Mouse (Mus musculus): ENCODE data around the gene Doc2b. TPM values are rescaled to one million over a fixed set of nuclear protein-coding genes. Genes with fewer than 3 reads are reported as not detected.

Gene Doc2b
- polyA plus RNA-seq, 1 experiment from 2014 or later: 0.50 TPM

DNA sequence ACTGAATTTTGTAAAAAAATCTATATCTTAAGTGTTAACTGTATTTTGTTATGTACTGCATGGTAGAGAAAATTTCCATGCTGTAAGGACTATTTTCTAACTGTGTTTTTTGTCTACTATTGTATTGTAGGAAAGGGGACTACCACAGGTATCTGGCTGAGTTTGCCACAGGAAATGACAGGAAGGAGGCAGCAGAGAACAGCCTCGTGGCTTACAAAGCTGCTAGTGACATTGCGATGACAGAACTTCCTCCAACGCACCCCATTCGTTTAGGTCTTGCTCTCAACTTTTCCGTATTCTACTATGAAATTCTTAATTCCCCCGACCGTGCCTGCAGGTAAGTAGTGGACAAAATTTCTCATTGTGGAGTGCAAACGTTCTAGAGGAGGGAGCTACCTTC is 39.2 kb downstream of the Doc2b start:
- no peak overlapping the region for H3K27ac ChIP-seq (replicated peaks)
- WGBS: 91% methylated on average over 8 of the region's 8 CpGs
- H3K9ac ChIP-seq (replicated peaks): no peak overlapping the region
- peaks cover 55% of the 10 kb centered on the region for H3K36me3 ChIP-seq
- H3K9me3 ChIP-seq: no peaks in the 10 kb centered on the region
- no peak overlapping the region for H3K4me2 ChIP-seq (replicated peaks)
- no peak for ATAC-seq (ENCODE audit: low FRiP score, low read depth)
- no peak overlapping the region for H3K4me3 ChIP-seq
- H3K4me1 ChIP-seq: no peaks in the 10 kb centered on the region
- no peaks in the 10 kb centered on the region for H3K27me3 ChIP-seq

DNA sequence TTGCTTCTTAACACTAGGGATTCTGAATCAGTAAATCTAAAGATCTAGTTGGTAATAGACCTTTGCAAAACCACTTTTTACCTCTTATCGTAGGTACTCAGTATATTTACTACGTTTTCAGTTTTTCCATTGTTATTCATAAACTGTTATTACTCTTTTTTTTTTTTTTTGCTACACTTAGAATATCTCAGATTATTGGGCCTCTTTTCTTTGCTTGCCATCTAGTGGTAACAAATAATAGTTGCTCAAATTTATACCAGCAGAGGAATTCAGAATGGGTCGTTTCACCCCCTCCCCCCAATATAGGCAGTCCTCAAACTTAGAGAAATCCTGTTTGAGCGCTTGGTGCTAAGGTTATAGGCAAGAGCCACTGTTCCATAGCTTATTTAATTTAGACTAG is 44.8 kb downstream of the Doc2b start:
- H3K4me1 ChIP-seq: peaks cover 23% of the 10 kb centered on the region
- H3K9ac ChIP-seq (replicated peaks): no peak overlapping the region
- H3K4me3 ChIP-seq: no peak overlapping the region
- H3K9me3 ChIP-seq: no peaks in the 10 kb centered on the region
- 85% methylated on average over 4 of the region's 4 CpGs for WGBS
- ATAC-seq (ENCODE audit: low FRiP score, low read depth): no peak
- no peak overlapping the region for H3K27ac ChIP-seq (replicated peaks)
- peaks cover 6% of the 10 kb centered on the region for H3K36me3 ChIP-seq
- H3K27me3 ChIP-seq: no peaks in the 10 kb centered on the region
- H3K4me2 ChIP-seq (replicated peaks): no peak overlapping the region

- H3K27me3 ChIP-seq: no peaks in the 10 kb centered on the region
- 77% methylated on average over 1 of the region's 1 CpGs for WGBS
- no peak overlapping the region for H3K27ac ChIP-seq (replicated peaks)
- peaks cover 2% of the 10 kb centered on the region; the same call in 1 of the 2 replicates for H3K36me3 ChIP-seq
- no peaks in the 10 kb centered on the region for H3K9me3 ChIP-seq
- no peak overlapping the region for H3K9ac ChIP-seq (replicated peaks)
- no peak overlapping the region for H3K4me2 ChIP-seq (replicated peaks)
- H3K4me1 ChIP-seq: peaks cover 23% of the 10 kb centered on the region
- no peak for ATAC-seq (ENCODE audit: low FRiP score, low read depth)
- no peak overlapping the region for H3K4me3 ChIP-seq
These were observed 45.3 kb downstream of the Doc2b start for GRCm38 (mm10) chr11:75750537-75750936.

GRCm38 (mm10) chr11:75744761-75745160 is 51.1 kb downstream of the Doc2b start:
- Histone ChIP-seq H3K27ac (replicated peaks) (no peak overlapping the region), H3K4me2 (replicated peaks) (no peak overlapping the region), H3K4me1 (peaks cover 15% of the 10 kb centered on the region), H3K36me3 (peaks cover 12% of the 10 kb centered on the region; the same call in 1 of the 2 replicates), H3K9me3 (no peaks in the 10 kb centered on the region), H3K27me3 (no peaks in the 10 kb centered on the region), H3K4me3 (no peak overlapping the region), H3K9ac (replicated peaks) (no peak overlapping the region)
- no peak for ATAC-seq (ENCODE audit: low FRiP score, low read depth)
- 89% methylated on average over 3 of the region's 3 CpGs for WGBS

DNA sequence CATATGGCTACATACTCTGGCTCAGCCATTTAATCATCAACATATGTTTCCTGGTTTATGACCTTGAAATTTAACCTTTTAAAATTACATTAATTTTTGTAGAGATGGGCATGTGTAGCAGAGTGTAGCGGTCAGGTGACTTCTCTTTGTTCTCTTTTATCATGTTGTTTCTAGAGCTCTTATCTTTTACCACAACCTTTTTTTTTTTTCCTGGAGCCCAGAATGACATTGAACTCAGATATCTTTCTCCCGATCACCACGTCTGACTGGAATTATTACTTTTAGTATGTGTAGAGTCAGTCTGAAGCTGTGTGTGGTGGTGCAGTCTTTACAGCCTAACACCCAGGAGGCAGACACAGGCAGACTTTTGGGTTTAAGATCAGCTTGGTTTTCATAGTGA is 54.2 kb downstream of the Doc2b start:
- no peaks in the 10 kb centered on the region for H3K27me3 ChIP-seq
- no peak overlapping the region for H3K27ac ChIP-seq (replicated peaks)
- H3K4me3 ChIP-seq: no peak overlapping the region
- no peak for ATAC-seq (ENCODE audit: low FRiP score, low read depth)
- peaks cover 29% of the 10 kb centered on the region for H3K36me3 ChIP-seq
- no peak overlapping the region for H3K4me2 ChIP-seq (replicated peaks)
- peaks cover 10% of the 10 kb centered on the region for H3K4me1 ChIP-seq
- WGBS: 92% methylated on average over 3 of the region's 3 CpGs
- H3K9ac ChIP-seq (replicated peaks): no peak overlapping the region
- no peaks in the 10 kb centered on the region for H3K9me3 ChIP-seq

GRCm38 (mm10) chr11:75740204-75740603 is 55.6 kb downstream of the Doc2b start:
- no peak for ATAC-seq (ENCODE audit: low FRiP score, low read depth)
- peaks cover 21% of the 10 kb centered on the region for H3K4me1 ChIP-seq
- H3K4me3 ChIP-seq: no peak overlapping the region
- H3K9ac ChIP-seq (replicated peaks): no peak overlapping the region
- no peak overlapping the region for H3K4me2 ChIP-seq (replicated peaks)
- H3K36me3 ChIP-seq: peaks cover 29% of the 10 kb centered on the region
- no peaks in the 10 kb centered on the region for H3K9me3 ChIP-seq
- H3K27me3 ChIP-seq: no peaks in the 10 kb centered on the region
- no peak overlapping the region for H3K27ac ChIP-seq (replicated peaks)
- WGBS: 91% methylated on average over 3 of the region's 3 CpGs

DNA sequence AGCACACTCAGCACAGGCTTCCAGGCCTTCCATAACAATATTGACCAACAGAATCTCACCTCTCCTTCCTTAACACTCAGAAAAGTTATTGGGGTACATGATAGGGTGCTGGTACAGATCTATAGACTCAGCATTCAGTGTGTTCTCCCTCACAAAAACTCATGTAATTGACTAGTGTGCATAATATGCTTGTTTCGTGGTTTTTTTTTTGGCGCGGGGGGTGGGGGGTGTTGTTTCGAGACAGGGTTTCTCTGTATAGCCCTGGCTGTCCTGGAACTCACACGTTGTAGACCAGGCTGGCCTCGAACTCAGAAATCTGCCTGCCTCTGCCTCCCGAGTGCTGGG is 57.4 kb downstream of the Doc2b start:
- H3K4me3 ChIP-seq: no peak overlapping the region
- no peak for ATAC-seq (ENCODE audit: low FRiP score, low read depth)
- H3K27ac ChIP-seq (replicated peaks): no peak overlapping the region
- H3K4me2 ChIP-seq (replicated peaks): no peak overlapping the region
- H3K36me3 ChIP-seq: peaks cover 29% of the 10 kb centered on the region
- no peaks in the 10 kb centered on the region for H3K9me3 ChIP-seq
- H3K9ac ChIP-seq (replicated peaks): no peak overlapping the region
- WGBS: 98% methylated on average over 7 of the region's 7 CpGs
- H3K27me3 ChIP-seq: no peaks in the 10 kb centered on the region
- peaks cover 30% of the 10 kb centered on the region for H3K4me1 ChIP-seq

GRCm38 (mm10) chr11:75737806-75738476 is 57.9 kb downstream of the Doc2b start:
- no peaks in the 10 kb centered on the region for H3K27me3 ChIP-seq
- H3K9ac ChIP-seq (replicated peaks): no peak overlapping the region
- ATAC-seq (ENCODE audit: low FRiP score, low read depth): no peak
- H3K4me2 ChIP-seq (replicated peaks): no peak overlapping the region
- H3K36me3 ChIP-seq: peaks cover 28% of the 10 kb centered on the region
- H3K9me3 ChIP-seq: no peaks in the 10 kb centered on the region
- H3K27ac ChIP-seq (replicated peaks): no peak overlapping the region
- H3K4me1 ChIP-seq: peaks cover 30% of the 10 kb centered on the region
- H3K4me3 ChIP-seq: no peak overlapping the region
- WGBS: 93% methylated on average over 2 of the region's 2 CpGs

- Histone ChIP-seq H3K27ac (replicated peaks) (no peak overlapping the region), H3K4me3 (no peak overlapping the region), H3K9me3 (no peaks in the 10 kb centered on the region), H3K9ac (replicated peaks) (no peak overlapping the region), H3K27me3 (no peaks in the 10 kb centered on the region), H3K36me3 (peaks cover 26% of the 10 kb centered on the region), H3K4me1 (peaks cover 31% of the 10 kb centered on the region), H3K4me2 (replicated peaks) (peak overlapping the region; percentile 28)
- no peak for ATAC-seq (ENCODE audit: low FRiP score, low read depth)
- WGBS: 73% methylated on average over 3 of the region's 3 CpGs
These were observed 58.9 kb downstream of the Doc2b start for GRCm38 (mm10) chr11:75736978-75737377.

DNA sequence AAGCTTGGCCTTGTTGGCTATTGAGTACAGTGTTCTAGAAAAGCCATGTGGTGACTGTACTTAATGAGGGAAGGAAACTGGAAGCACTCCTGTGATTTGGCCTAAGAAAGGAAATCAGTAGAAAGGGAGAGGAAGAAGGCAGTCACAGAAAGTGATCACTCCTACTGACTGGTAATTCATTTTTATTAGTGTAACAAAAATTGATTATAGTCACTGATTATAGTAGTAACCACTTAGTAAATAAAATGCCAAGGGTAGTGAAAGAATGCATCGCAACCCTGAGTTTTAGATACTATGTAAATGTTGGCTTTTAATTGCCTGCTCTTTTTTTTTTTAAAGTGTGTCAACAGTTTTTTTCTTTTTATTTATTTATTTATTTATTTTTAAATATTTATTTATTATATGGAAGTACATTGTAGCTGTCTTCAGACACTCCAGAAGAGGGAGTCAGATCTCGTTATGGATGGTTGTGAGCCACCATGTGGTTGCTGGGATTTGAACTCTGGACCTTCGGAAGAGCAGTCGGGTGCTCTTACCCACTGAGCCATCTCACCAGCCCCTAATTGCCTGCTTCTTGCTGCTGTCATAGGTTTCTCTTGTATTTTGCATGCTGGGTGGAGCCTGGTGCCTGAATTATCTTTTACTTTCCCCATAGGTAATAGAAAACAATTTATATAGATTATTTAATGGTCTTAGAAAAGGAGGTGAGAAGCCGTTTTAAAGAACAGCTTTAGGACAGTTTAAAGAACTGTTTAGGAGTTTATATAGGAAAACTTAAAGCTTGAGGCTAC is 60.2 kb downstream of the Doc2b start:
- H3K4me2 ChIP-seq (replicated peaks): peak overlapping the region; percentile 70
- H3K36me3 ChIP-seq: peaks cover 25% of the 10 kb centered on the region
- H3K9me3 ChIP-seq: no peaks in the 10 kb centered on the region
- peak overlapping the region; percentile 46; the same call in 1 of the 2 replicates for H3K9ac ChIP-seq (replicated peaks)
- H3K4me3 ChIP-seq: peak overlapping the region; percentile 96
- WGBS: 81% methylated on average over 5 of the region's 5 CpGs
- H3K4me1 ChIP-seq: peaks cover 39% of the 10 kb centered on the region
- H3K27me3 ChIP-seq: no peaks in the 10 kb centered on the region
- no peak overlapping the region for H3K27ac ChIP-seq (replicated peaks)
- ATAC-seq (ENCODE audit: low FRiP score, low read depth): no peak

DNA sequence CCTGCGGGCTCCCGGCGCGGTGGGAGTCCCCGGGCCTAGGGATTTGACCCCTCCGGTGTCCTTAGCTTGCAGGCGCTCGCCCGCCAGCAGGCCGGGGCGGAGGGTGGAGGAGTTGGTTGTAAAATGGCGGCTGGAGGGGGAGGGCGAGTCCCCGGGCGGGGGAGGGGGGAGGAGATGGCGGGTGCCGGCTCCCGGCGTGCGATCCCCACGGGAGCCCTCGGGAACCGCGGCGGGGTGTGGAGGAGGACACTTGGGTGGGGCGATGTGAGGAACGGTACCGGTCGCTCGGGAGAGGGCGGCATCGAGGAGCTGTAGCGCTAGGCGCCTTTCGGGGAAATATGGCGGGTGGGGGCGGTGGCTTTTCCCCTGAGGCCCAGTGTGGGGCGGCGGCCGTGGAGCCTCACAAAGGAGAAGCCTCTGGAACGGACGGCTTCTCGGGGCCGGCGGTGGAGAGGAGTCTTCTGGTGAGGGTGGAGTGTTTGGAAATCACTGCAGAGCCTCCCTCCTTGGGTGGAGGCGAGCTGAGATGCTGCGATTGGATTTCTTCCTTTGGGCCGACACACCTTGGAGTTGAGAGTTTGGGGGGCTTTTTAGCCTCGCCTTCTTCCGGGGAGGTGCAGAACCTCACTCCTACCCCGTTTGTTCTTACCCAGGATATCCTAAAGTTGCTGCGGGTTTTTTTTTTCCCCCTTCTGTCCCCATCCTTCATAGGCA is 62.5 kb downstream of the Doc2b start:
- H3K9ac ChIP-seq (replicated peaks): peak overlapping the region; percentile 98
- H3K27me3 ChIP-seq: no peaks in the 10 kb centered on the region
- H3K36me3 ChIP-seq: peaks cover 8% of the 10 kb centered on the region
- peak overlapping the region; percentile 98 for H3K27ac ChIP-seq (replicated peaks)
- ATAC-seq (ENCODE audit: low FRiP score, low read depth): peak; percentile 50
- peak overlapping the region; percentile 70 for H3K4me2 ChIP-seq (replicated peaks)
- H3K9me3 ChIP-seq: no peaks in the 10 kb centered on the region
- H3K4me3 ChIP-seq: peak overlapping the region; percentile 96
- WGBS: under 1% methylated on average over 49 of the region's 52 CpGs
- peaks cover 39% of the 10 kb centered on the region for H3K4me1 ChIP-seq

Measured in midbrain, embryonic 12.5 days (tissue).